Mouse (Mus musculus): Measurements from ENCODE around the gene Mlxipl.
A peak's percentile ranks its signal among the peaks of the same experiment; 100 is the strongest.

The Mlxipl gene

GRCm38 (mm10) chr5:135185596-135185995 is 95.9 kb downstream of the Mlxipl start:
- peak; percentile 44 for DNase-seq (ENCODE audit: low spot score)

- peak; percentile 24 for DNase-seq (ENCODE audit: low spot score)
Measured at GRCm38 (mm10) chr5:135186231-135186620, 96.5 kb downstream of the Mlxipl start.

- peak; percentile 98 for DNase-seq (ENCODE audit: low spot score)
Measured at GRCm38 (mm10) chr5:135186621-135187348, 97.1 kb downstream of the Mlxipl start, which contains the start of gene Baz1b. Gene Baz1b (plus strand): TSS chr5:135187264.

- peak; percentile 88 for DNase-seq (ENCODE audit: low spot score)
Measured at GRCm38 (mm10) chr5:135187349-135188213, 97.9 kb downstream of the Mlxipl start.

Data from testis, postnatal 10 days (tissue).